Mouse (Mus musculus): ENCODE measurements at regions not wholly inside any gene's neighbourhood (a gene's known extent, or its start where the extent isn't known, plus 50 kb on each side); places are given as distances from the start of the nearest gene placed in this dataset.

DNA sequence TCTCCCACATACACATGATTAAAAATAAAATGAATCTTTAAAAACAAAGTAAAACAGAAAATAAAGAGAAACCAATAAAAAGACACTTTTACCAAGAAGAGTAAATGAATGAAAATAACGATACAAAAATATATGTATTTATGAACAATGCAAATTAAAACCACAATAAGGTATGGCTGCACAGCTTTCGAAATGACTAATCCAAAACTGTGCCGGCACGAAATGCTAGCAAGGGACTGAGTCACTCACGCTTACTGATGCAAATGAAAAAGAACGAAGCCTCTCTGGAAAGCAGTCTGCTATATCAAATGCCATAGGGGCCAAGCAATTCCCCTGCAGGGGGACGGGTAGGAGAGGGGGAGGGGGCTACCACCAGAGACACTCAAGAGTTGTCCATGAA lies 704.0 kb downstream of the 4930447A16Rik start:
- no peak for TF ChIP-seq CTCF (IDR thresholded peaks at IDR 0.05; ENCODE audit: low read depth, low read length)
- no peak for TF ChIP-seq POLR2A (IDR thresholded peaks at IDR 0.05; ENCODE audit: insufficient read depth, low read length)
